Mouse (Mus musculus) hindbrain, embryonic 11.5 days (tissue): ENCODE data around the gene Vmn1r127. TPM values are rescaled to one million over a fixed set of nuclear protein-coding genes. Genes with fewer than 3 reads are reported as not detected.
"Not testable (repeated sequence)": the region's sequence is repeated elsewhere in the genome, so short reads cannot be mapped to it uniquely, and the experiment has no call there.

Experiments used
- ATAC-seq: fragments of 200-750 bp; cut with Nextera tagmentation; 2 replicates; pipeline ENCODE4 v1.8.0; 2017; ENCODE audit warnings: mild to moderate bottlenecking, moderate TSS enrichment, moderate library complexity; ENCODE audit not compliant: low FRiP score
- DNase-seq: peaks from one replicate; pipeline ENCODE4 v3.0.0-alpha.2; 2015; ENCODE audit warnings: low spot score
- H3K27ac ChIP-seq: fragments of 300-500 bp; sonication (generic); 2 replicates; pipeline ENCODE4 v1.5.1; 2014; ENCODE audit warnings: mild to moderate bottlenecking, low read depth, low read length
- H3K27me3 ChIP-seq: fragments of 300-500 bp; sonication (generic); 2 replicates; pipeline ENCODE4 v1.6.1; 2014; ENCODE audit warnings: mild to moderate bottlenecking, low read length, moderate library complexity, mixed read lengths; ENCODE audit not compliant: control insufficient read depth, insufficient read depth
- H3K36me3 ChIP-seq: fragments of 300-500 bp; sonication (generic); 2 replicates; pipeline ENCODE4 v1.6.1; 2014; ENCODE audit warnings: mild to moderate bottlenecking, low read length, moderate library complexity, mixed read lengths; ENCODE audit not compliant: control insufficient read depth, insufficient read depth
- H3K4me1 ChIP-seq: fragments of 300-500 bp; sonication (generic); replicated peaks from 2 replicates; pipeline ENCODE4 v1.6.1; 2014; ENCODE audit warnings: low read length, mixed read lengths; ENCODE audit not compliant: control insufficient read depth, insufficient read depth
- H3K4me2 ChIP-seq: fragments of 300-500 bp; sonication (generic); replicated peaks from 2 replicates; pipeline ENCODE4 v1.6.1; 2014; ENCODE audit warnings: mild to moderate bottlenecking, low read depth, low read length
- H3K4me3 ChIP-seq: fragments of 300-500 bp; sonication (generic); 2 replicates; pipeline ENCODE4 v1.5.1; 2014; ENCODE audit warnings: low read depth, low read length
- H3K9ac ChIP-seq: fragments of 300-500 bp; sonication (generic); 2 replicates; pipeline ENCODE4 v1.6.1; 2014; ENCODE audit warnings: low read depth, low read length
- H3K9me3 ChIP-seq: fragments of 300-500 bp; sonication (generic); 2 replicates; pipeline ENCODE4 v1.6.1; 2016; ENCODE audit warnings: low read length; ENCODE audit not compliant: control insufficient read depth
- WGBS: fragments of 180-500 bp; shearing (Covaris S2); extraction: QIAGEN DNeasy Blood & Tissue Kit; methylation state at CpG from one replicate; pipeline ENCODE4 v1.1.7; 2014; 5-methylcytosine and 5-hydroxymethylcytosine counted together
- polyA plus RNA-seq: library from polyadenylated mRNA; unstranded; fragments of >200 nt; fragmentation: Nextera tagmentation; extraction: Ambion mirVana; gene quantifications from 2 replicates; pipeline ENCODE4 v1.2.1, GENCODE M21; 2014

Gene Vmn1r127
- polyA plus RNA-seq, result not detected in 2 replicates

GRCm38 (mm10) chr7:21319761-21320160 lies at the start of gene Vmn1r127:
Gene Vmn1r127, minus strand, starts transcription at chr7:21319861.
- H3K27ac ChIP-seq, DNase-seq, ATAC-seq, H3K9ac ChIP-seq, H3K4me1 ChIP-seq, H3K27me3 ChIP-seq, H3K36me3 ChIP-seq, H3K9me3 ChIP-seq, H3K4me3 ChIP-seq, H3K4me2 ChIP-seq: not testable (repeated sequence)
- no CpG with 5 or more reads among the region's 3 CpGs for WGBS

- not testable (repeated sequence) for H3K27me3 ChIP-seq, DNase-seq, H3K4me3 ChIP-seq, H3K36me3 ChIP-seq, ATAC-seq, H3K4me2 ChIP-seq, H3K4me1 ChIP-seq, H3K9ac ChIP-seq, H3K9me3 ChIP-seq, H3K27ac ChIP-seq
- no CpG with 5 or more reads among the region's 1 CpGs for WGBS
Measured at GRCm38 (mm10) chr7:21361191-21361590, 41.5 kb upstream of the Vmn1r127 start, which contains the start of gene Vmn1r129. Gene Vmn1r129, minus strand, starts transcription at chr7:21361291.

GRCm38 (mm10) chr7:21349073-21349472 lies 29.4 kb upstream of the Vmn1r127 start, which contains the start of gene Vmn1r128:
Gene Vmn1r128, plus strand, starts transcription at chr7:21349373.
- not testable (repeated sequence) for H3K27me3 ChIP-seq, H3K9me3 ChIP-seq, H3K27ac ChIP-seq, H3K4me2 ChIP-seq, H3K4me1 ChIP-seq, DNase-seq, H3K36me3 ChIP-seq, ATAC-seq, H3K4me3 ChIP-seq, H3K9ac ChIP-seq
- WGBS, result 70% methylated on average over 1 of the region's 1 CpGs

- ATAC-seq, H3K9me3 ChIP-seq, H3K36me3 ChIP-seq, H3K27me3 ChIP-seq, H3K27ac ChIP-seq, H3K9ac ChIP-seq, H3K4me1 ChIP-seq, DNase-seq, H3K4me3 ChIP-seq, H3K4me2 ChIP-seq: not testable (repeated sequence)
- WGBS, result no CpG with 5 or more reads among the region's 5 CpGs
Measured at GRCm38 (mm10) chr7:21301367-21301766, 18.3 kb downstream of the Vmn1r127 start, which contains the start of gene Vmn1r126. Gene Vmn1r126, minus strand, starts transcription at chr7:21301467.

- 75% methylated on average over 3 of the region's 3 CpGs for WGBS
- not testable (repeated sequence) for H3K36me3 ChIP-seq, H3K27me3 ChIP-seq
Measured at GRCm38 (mm10) chr7:21271879-21272278, 47.8 kb downstream of the Vmn1r127 start, which contains the start of gene Vmn1r125. Gene Vmn1r125, plus strand, starts transcription at chr7:21272179.

More at GRCm38 (mm10) chr7:21271879-21272278, 47.8 kb downstream of the Vmn1r127 start, which contains the start of gene Vmn1r125:
- ATAC-seq, H3K4me2 ChIP-seq, H3K4me1 ChIP-seq, H3K9me3 ChIP-seq, H3K9ac ChIP-seq, H3K4me3 ChIP-seq, DNase-seq, H3K27ac ChIP-seq: not testable (repeated sequence)

Other genes with a start within 250 kb of the Vmn1r127 start
- gene Vmn1r121, start 221.3 kb downstream of the Vmn1r127 start, polyA plus RNA-seq, result not detected in 2 replicates
- gene Vmn1r122, start 185.7 kb downstream of the Vmn1r127 start, polyA plus RNA-seq, result not detected in 2 replicates
- gene Vmn1r123, start 157.7 kb downstream of the Vmn1r127 start, polyA plus RNA-seq, result not detected in 2 replicates
- not detected in 2 replicates for gene Gm5157, start 129.4 kb downstream of the Vmn1r127 start, polyA plus RNA-seq
- gene Vmn1r124, start 59.2 kb downstream of the Vmn1r127 start, polyA plus RNA-seq, result not detected in 2 replicates
- gene Vmn1r125, start 47.7 kb downstream of the Vmn1r127 start, polyA plus RNA-seq, result not detected in 2 replicates
- gene Vmn1r126, start 18.4 kb downstream of the Vmn1r127 start, polyA plus RNA-seq, result not detected in 2 replicates
- not detected in 2 replicates for gene Vmn1r128, start 29.5 kb upstream of the Vmn1r127 start, polyA plus RNA-seq
- not detected in 2 replicates for gene Vmn1r129, start 41.4 kb upstream of the Vmn1r127 start, polyA plus RNA-seq
- not detected in 2 replicates for gene Gm6882, start 112.9 kb upstream of the Vmn1r127 start, polyA plus RNA-seq
- gene Vmn1r130, start 191.9 kb upstream of the Vmn1r127 start, polyA plus RNA-seq, result not detected in 2 replicates
- not detected in 2 replicates for gene Vmn1r131, start 226.2 kb upstream of the Vmn1r127 start, polyA plus RNA-seq